Mouse (Mus musculus): ENCODE results near the gene Sik2. TPM values are rescaled to one million over a fixed set of nuclear protein-coding genes. Genes with fewer than 3 reads are reported as not detected.

Gene Sik2
- polyA plus RNA-seq, 1 experiment, result 9.1 TPM

GRCm38 (mm10) chr9:50861119-50861839 lies 147.6 kb downstream of the Sik2 start:
- H3K27me3 ChIP-seq (ENCODE audit: control insufficient read depth, insufficient read depth, insufficient read length), result no peaks in the 10 kb centered on the region
- H3K79me3 ChIP-seq (ENCODE audit: low read depth), result peaks cover 10% of the 10 kb centered on the region
- TF ChIP-seq MAX (IDR thresholded peaks at IDR 0.05), result no peak
- TF ChIP-seq CTCF (IDR thresholded peaks at IDR 0.05; ENCODE audit: control insufficient read depth, insufficient read depth, insufficient read length), result no peak
- no peak for TF ChIP-seq MYOG (IDR thresholded peaks at IDR 0.05; ENCODE audit: control insufficient read depth, extremely low read depth, insufficient read length)
- no peak for TF ChIP-seq MYOD1 (IDR thresholded peaks at IDR 0.05; ENCODE audit: control insufficient read depth, insufficient read length, low read depth)
- no peak for TF ChIP-seq CEBPB (IDR thresholded peaks at IDR 0.05; ENCODE audit: low read depth)
- TF ChIP-seq USF1 (IDR thresholded peaks at IDR 0.05; ENCODE audit: low read depth), result no peak
- TF ChIP-seq FOSL1 (IDR thresholded peaks at IDR 0.05; ENCODE audit: insufficient read depth, low read length, poor library complexity, severe bottlenecking), result no peak
- H3K4me3 ChIP-seq (ENCODE audit: insufficient read depth, poor library complexity, severe bottlenecking), result no peak overlapping the region
- H3K79me2 ChIP-seq (ENCODE audit: control insufficient read depth, insufficient read depth), result peaks cover 27% of the 10 kb centered on the region
- H3ac ChIP-seq (ENCODE audit: control insufficient read depth, insufficient read length, low read depth), result no peak overlapping the region
- peaks cover 56% of the 10 kb centered on the region for H3K36me3 ChIP-seq (ENCODE audit: control insufficient read depth, insufficient read depth)

GRCm38 (mm10) chr9:50858681-50859080 lies 150.2 kb downstream of the Sik2 start:
- TF ChIP-seq MYOG (IDR thresholded peaks at IDR 0.05; ENCODE audit: control insufficient read depth, extremely low read depth, insufficient read length) (no peak), FOSL1 (IDR thresholded peaks at IDR 0.05; ENCODE audit: insufficient read depth, low read length, poor library complexity, severe bottlenecking) (no peak), CTCF (IDR thresholded peaks at IDR 0.05; ENCODE audit: control insufficient read depth, insufficient read depth, insufficient read length) (no peak), MYOD1 (IDR thresholded peaks at IDR 0.05; ENCODE audit: control insufficient read depth, insufficient read length, low read depth) (no peak), USF1 (IDR thresholded peaks at IDR 0.05; ENCODE audit: low read depth) (no peak), MAX (IDR thresholded peaks at IDR 0.05) (no peak), CEBPB (IDR thresholded peaks at IDR 0.05; ENCODE audit: low read depth) (no peak)
- Histone ChIP-seq H3K27me3 (ENCODE audit: control insufficient read depth, insufficient read depth, insufficient read length) (no peaks in the 10 kb centered on the region), H3ac (ENCODE audit: control insufficient read depth, insufficient read length, low read depth) (no peak overlapping the region), H3K4me3 (ENCODE audit: insufficient read depth, poor library complexity, severe bottlenecking) (no peak overlapping the region), H3K79me3 (ENCODE audit: low read depth) (peaks cover 10% of the 10 kb centered on the region), H3K79me2 (ENCODE audit: control insufficient read depth, insufficient read depth) (peaks cover 27% of the 10 kb centered on the region), H3K36me3 (ENCODE audit: control insufficient read depth, insufficient read depth) (peaks cover 40% of the 10 kb centered on the region)

GRCm38 (mm10) chr9:50857082-50857641 lies 151.7 kb downstream of the Sik2 start:
- no peak for TF ChIP-seq FOSL1 (IDR thresholded peaks at IDR 0.05; ENCODE audit: insufficient read depth, low read length, poor library complexity, severe bottlenecking)
- TF ChIP-seq CTCF (IDR thresholded peaks at IDR 0.05; ENCODE audit: control insufficient read depth, insufficient read depth, insufficient read length), result no peak
- TF ChIP-seq USF1 (IDR thresholded peaks at IDR 0.05; ENCODE audit: low read depth), result no peak
- no peak for TF ChIP-seq MYOD1 (IDR thresholded peaks at IDR 0.05; ENCODE audit: control insufficient read depth, insufficient read length, low read depth)
- TF ChIP-seq MAX (IDR thresholded peaks at IDR 0.05), result no peak
- no peak for TF ChIP-seq MYOG (IDR thresholded peaks at IDR 0.05; ENCODE audit: control insufficient read depth, extremely low read depth, insufficient read length)
- no peak for TF ChIP-seq CEBPB (IDR thresholded peaks at IDR 0.05; ENCODE audit: low read depth)
- peak overlapping the region; percentile 41 for H3K4me3 ChIP-seq (ENCODE audit: insufficient read depth, poor library complexity, severe bottlenecking)

GRCm38 (mm10) chr9:50856341-50857081 lies 152.4 kb downstream of the Sik2 start:
- Histone ChIP-seq H3K27me3 (ENCODE audit: control insufficient read depth, insufficient read depth, insufficient read length) (no peaks in the 10 kb centered on the region), H3K4me3 (ENCODE audit: insufficient read depth, poor library complexity, severe bottlenecking) (peak overlapping the region; percentile 41), H3K79me2 (ENCODE audit: control insufficient read depth, insufficient read depth) (peaks cover 27% of the 10 kb centered on the region), H3K36me3 (ENCODE audit: control insufficient read depth, insufficient read depth) (peaks cover 24% of the 10 kb centered on the region), H3K79me3 (ENCODE audit: low read depth) (peaks cover 10% of the 10 kb centered on the region), H3ac (ENCODE audit: control insufficient read depth, insufficient read length, low read depth) (peak overlapping the region; percentile 95)
- no peak for TF ChIP-seq MAX (IDR thresholded peaks at IDR 0.05)
- no peak for TF ChIP-seq USF1 (IDR thresholded peaks at IDR 0.05; ENCODE audit: low read depth)
- no peak for TF ChIP-seq CEBPB (IDR thresholded peaks at IDR 0.05; ENCODE audit: low read depth)
- TF ChIP-seq MYOD1 (IDR thresholded peaks at IDR 0.05; ENCODE audit: control insufficient read depth, insufficient read length, low read depth), result no peak
- no peak for TF ChIP-seq CTCF (IDR thresholded peaks at IDR 0.05; ENCODE audit: control insufficient read depth, insufficient read depth, insufficient read length)
- no peak for TF ChIP-seq FOSL1 (IDR thresholded peaks at IDR 0.05; ENCODE audit: insufficient read depth, low read length, poor library complexity, severe bottlenecking)
- TF ChIP-seq MYOG (IDR thresholded peaks at IDR 0.05; ENCODE audit: control insufficient read depth, extremely low read depth, insufficient read length), result no peak

More at GRCm38 (mm10) chr9:50857082-50857641, 151.7 kb downstream of the Sik2 start:
- H3K27me3 ChIP-seq (ENCODE audit: control insufficient read depth, insufficient read depth, insufficient read length), result no peaks in the 10 kb centered on the region
- peaks cover 31% of the 10 kb centered on the region for H3K36me3 ChIP-seq (ENCODE audit: control insufficient read depth, insufficient read depth)
- peaks cover 10% of the 10 kb centered on the region for H3K79me3 ChIP-seq (ENCODE audit: low read depth)
- H3ac ChIP-seq (ENCODE audit: control insufficient read depth, insufficient read length, low read depth), result peak overlapping the region; percentile 95
- H3K79me2 ChIP-seq (ENCODE audit: control insufficient read depth, insufficient read depth), result peaks cover 27% of the 10 kb centered on the region

GRCm38 (mm10) chr9:50855780-50856179 lies 153.1 kb downstream of the Sik2 start:
- H3K4me3 ChIP-seq (ENCODE audit: insufficient read depth, poor library complexity, severe bottlenecking), result no peak overlapping the region
- no peak overlapping the region for H3ac ChIP-seq (ENCODE audit: control insufficient read depth, insufficient read length, low read depth)
- TF ChIP-seq FOSL1 (IDR thresholded peaks at IDR 0.05; ENCODE audit: insufficient read depth, low read length, poor library complexity, severe bottlenecking) (no peak), MAX (IDR thresholded peaks at IDR 0.05) (no peak), MYOD1 (IDR thresholded peaks at IDR 0.05; ENCODE audit: control insufficient read depth, insufficient read length, low read depth) (no peak), USF1 (IDR thresholded peaks at IDR 0.05; ENCODE audit: low read depth) (no peak), MYOG (IDR thresholded peaks at IDR 0.05; ENCODE audit: control insufficient read depth, extremely low read depth, insufficient read length) (no peak), CEBPB (IDR thresholded peaks at IDR 0.05; ENCODE audit: low read depth) (no peak), CTCF (IDR thresholded peaks at IDR 0.05; ENCODE audit: control insufficient read depth, insufficient read depth, insufficient read length) (no peak)
- H3K36me3 ChIP-seq (ENCODE audit: control insufficient read depth, insufficient read depth), result peaks cover 17% of the 10 kb centered on the region
- peaks cover 27% of the 10 kb centered on the region for H3K79me2 ChIP-seq (ENCODE audit: control insufficient read depth, insufficient read depth)
- peaks cover 10% of the 10 kb centered on the region for H3K79me3 ChIP-seq (ENCODE audit: low read depth)
- no peaks in the 10 kb centered on the region for H3K27me3 ChIP-seq (ENCODE audit: control insufficient read depth, insufficient read depth, insufficient read length)

Data from C2C12 (cell line).